Mouse (Mus musculus): ENCODE results near the gene Ppp1r14b.

The Ppp1r14b gene

DNA sequence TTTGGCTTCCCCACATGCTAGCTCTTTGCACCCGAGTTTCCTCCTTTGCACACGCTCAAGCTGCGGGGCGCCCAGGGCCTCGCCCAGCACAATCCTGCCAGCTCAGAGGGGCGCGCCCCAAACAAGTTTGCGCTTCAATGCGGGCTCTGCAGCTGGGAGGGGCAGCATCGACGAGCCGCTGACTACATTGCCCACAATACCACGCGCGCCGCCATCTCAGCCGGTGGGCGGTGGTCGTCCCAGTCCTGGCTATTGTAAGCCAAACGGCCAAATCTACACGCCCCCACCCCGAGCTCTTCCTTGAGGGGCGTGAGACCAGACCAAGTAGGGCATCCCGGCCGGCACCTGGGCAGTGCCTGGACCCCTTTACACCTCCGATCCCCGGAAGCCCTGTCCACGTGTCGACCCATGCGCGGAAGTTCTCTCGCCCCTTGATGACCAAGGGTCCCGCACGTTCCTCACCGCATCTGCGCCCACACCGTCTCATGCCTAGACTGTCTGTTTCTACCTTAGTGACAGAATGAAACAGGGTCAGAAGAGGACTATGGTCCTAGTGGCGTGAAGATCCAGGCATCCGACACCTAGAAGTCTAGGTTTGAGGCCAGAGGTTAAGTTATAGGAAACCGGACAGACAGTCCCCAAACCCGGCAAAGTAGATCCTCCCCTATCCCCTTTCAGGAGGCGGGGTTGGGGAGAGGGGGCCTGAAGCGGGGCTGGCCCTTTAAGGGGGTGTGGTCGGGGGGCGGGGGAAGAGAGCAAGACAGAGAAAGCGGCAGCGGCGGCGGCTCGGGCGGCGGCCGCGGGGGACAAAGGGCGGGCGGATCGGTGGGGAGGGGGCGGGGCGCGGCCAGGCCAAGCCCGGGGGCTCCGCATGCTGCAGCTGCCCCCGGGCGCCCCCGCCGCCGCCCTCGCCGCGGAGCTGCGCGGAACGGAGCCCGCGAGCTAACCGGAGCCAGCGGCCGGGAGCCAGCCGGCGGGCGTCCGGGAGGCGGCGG, at the start of gene Ppp1r14b:
Gene Ppp1r14b, plus strand, starts transcription at position 758 of the 995 bp plus-strand sequence.
- DNase-seq: peak; percentile 90

DNA sequence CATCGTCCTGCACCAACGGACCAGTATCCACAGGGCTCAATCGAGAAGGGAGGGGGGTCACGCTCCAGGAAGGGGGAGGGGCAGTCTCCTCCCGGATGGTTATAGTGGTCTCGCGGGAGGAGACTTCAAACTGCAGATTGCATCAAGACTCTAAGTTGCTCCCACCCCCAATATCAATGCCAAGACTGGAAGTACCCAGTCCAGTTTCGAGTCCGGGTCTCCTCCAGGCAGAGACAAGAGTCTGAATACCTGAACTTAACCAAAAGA, 49.5 kb upstream of the Ppp1r14b start, which contains the start of gene Catsperz:
Gene Catsperz, minus strand, starts transcription at position 74 of the 267 bp plus-strand sequence.
- no peak for DNase-seq

DNA sequence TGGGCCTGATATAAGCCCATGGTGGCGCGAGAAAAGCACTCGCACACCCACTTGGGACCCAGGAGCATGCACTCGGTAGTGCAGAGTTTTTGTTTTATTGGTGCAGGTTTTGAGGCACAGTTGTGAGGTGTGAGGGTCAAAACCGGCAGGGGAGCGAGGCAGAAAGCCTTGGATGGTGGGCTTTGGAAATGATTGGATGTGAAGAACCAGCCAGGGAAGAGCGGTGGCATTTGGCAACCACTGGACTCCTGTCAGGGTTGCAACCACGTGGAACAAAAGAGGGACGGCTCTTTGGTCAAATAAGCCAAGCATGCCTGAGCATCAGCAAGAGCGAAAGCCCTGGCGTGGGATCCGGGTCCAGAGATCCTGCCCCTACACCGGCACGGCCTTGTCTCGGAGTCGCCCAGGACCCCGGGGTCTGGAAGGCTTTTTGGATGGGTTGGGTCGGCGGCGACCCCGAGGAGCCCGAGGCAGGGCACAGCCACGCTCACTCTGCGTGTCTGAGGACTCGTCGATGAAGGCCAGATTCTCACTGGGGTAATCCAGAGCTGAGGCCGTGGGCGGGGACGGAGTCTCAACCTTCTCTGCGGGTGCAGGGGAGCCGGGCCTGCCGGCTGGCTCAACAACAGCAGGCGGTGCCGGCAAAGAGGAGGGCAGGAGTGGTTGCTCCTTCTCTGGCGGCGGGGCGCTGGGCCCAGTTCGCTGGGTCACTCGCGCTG, 49.0 kb upstream of the Ppp1r14b start:
- DNase-seq: no peak

DNA sequence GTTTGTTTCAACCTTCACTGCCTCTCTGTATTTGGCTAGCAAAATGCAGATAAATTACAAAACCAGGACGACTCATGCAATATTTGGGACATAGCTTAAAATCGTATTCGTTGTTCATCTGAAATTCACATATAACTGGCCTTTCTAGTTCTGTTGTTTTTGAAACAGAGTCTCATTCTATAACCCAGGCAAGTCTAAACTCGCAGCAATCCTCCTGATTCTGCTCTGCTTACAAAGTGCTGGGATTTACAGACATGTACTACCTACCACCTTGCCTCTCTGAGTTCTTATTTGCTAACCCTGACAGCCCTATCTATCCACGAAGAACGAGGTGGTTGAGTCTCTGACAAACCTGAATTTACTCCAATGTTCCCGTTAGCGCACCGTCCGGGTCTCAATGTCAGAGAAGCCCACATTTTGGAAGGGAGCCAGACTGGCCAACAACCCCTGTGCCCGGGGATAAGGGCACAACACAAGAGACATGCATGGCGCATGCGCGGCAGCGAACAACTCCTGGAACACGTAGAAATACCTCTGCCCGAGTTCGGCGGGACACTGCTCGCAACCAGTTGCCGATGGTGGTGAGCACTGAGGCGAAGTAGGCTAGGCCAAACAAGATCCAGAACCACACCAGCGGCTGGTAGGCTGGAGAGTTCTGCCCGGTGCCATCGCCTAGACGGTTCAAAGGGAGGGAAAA, 48.1 kb upstream of the Ppp1r14b start:
- DNase-seq: peak; percentile 37

DNA sequence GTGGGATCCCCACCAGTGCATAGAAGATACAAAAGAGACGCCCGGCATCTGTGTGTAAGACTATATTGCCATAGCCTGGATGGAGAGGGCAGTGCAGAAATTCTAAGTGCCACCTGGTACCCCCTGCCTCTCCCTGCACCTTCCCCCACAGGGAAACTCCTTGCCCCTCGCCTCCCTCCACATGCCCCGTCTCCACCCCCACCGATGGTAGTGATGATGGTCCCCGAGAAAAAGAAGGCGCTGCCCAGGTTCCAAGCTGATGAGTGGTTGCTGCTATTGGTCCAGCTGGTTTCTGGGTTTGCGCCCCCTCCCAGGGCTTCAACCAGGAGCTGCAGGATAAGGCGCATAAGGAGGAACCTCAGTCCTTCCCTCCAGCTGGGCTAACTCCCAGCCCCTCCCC, 46.7 kb upstream of the Ppp1r14b start:
- no peak for DNase-seq

DNA sequence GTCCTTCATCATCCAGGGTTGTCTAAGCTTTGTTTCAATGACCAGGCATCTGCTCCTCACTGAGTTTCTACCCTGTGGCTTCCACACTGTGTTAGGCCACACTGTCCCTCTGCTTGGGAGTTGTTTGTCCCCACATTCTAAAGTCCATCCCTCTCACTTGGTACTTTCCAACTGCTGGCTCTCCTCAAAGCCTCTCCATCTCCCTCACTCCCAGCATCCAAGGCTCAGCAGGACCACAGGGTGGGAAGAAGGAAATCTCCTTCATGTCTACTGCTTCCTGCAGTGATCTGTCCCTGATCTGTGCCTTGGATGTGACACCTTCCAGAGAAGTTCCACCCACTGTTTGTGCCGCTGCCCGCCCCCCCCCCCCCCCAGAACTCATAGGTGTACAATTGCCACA, 43.8 kb upstream of the Ppp1r14b start:
- DNase-seq: no peak

DNA sequence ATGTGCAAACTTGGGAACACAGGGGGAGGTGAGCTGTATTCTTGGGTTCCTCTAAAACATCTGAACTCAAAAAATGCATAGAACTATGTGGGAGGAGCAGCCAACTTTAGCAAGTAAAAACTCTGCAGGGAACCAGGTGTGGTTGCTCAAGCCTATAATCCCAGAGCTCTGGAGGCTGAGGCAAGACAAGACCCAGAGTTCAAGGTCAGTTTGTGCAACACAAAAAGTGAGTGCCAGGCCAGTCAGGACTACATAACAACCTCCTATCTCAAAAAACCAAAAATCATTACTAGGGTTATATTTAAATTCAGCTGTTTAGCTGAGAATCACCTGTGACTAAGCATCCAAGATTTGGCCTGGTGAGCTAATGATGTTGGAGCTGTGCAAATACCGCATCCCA, 42.8 kb upstream of the Ppp1r14b start:
- no peak for DNase-seq

DNA sequence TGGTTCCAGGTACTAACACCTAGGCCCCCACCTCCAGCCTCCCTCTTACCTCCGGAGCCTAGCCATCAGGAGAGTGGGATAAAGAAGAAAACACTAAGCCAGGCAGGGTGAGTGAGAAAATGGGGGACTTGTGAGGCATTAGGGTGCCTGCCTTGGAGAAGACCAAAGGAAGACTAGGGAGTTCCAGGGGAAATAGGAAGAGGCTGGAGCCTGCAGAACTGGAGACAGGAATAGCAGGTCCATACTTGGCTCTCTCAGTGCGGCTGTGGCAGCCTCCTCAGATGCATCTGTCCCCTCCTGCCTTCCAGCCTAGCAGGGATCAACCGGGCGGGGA, 41.7 kb upstream of the Ppp1r14b start:
- no peak for DNase-seq

DNA sequence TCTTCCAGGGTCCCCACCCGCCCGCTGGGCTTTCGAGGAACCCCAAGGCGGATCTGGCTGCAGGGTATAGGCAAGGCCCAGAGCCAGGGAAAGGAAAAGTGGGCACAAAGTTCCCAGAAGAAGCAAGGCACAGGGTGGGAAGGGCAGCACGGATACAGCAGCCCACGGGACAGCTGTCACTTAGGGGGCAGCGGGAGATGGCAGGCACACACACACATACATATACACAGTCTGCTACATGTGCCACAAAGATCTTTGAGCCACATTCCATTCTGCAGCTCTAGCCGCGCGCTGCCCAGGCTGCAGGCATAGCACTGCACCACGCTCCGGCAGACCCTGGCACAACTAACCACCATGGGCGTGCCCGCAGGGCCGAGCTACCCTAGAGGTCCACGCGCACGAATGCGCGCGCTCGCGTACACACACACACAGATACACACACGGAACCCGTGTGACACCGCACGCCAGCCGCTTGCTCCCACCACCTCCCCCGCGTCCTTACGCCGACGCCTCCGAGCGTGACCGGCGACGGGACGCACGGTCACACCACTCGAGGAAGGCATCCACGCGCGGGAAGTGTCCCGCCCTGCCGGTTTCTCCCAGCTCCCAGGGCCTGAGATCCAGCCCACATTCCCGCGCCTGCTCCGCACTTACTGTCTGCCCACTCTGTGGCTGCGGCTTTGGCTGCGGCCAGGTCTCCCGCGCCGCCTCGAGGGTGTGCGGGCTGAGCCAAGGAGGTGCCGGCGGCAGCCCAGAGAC, 41.2 kb upstream of the Ppp1r14b start:
- DNase-seq: no peak

DNA sequence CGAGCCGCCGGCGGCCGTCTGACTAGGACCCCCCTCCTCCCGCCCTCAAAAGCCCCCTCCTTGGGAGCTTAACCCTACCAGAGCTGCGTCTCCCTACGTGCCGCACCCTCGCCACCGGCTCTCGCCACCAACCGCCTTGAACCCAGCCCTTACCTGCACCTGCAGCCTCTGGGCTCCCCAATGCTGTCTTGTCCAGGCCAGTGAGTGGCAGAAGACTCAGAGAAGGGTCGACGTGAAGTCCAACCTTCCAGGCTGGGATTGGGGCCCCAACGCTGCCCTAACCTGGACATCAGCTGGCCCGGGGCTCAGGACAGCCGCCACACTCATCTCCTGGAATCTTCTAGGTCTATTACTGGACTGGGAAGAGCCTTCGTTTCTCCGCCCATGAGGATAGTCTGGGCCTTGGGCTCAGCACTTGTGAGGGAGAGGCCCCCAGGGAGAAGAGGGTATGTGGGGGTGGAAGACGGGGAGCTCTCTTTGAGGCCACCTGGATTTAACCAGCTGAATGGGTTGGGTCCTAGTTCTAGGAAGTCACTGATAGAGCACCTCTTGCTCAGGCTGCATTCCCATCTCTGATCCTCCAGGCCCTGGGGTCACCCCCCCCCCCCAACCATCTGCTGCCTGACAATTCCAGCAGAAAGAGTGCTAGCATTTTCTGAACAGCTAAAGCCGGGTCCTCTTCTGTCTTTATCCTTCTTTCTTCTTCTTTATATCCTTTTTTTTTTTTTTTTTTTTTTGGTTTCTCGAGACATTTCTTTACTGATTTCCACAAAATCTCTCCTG, 40.4 kb upstream of the Ppp1r14b start, which contains the start of gene Kcnk4:
Gene Kcnk4, minus strand, starts transcription at position 321 of the 783 bp plus-strand sequence.
- DNase-seq: no peak

DNA sequence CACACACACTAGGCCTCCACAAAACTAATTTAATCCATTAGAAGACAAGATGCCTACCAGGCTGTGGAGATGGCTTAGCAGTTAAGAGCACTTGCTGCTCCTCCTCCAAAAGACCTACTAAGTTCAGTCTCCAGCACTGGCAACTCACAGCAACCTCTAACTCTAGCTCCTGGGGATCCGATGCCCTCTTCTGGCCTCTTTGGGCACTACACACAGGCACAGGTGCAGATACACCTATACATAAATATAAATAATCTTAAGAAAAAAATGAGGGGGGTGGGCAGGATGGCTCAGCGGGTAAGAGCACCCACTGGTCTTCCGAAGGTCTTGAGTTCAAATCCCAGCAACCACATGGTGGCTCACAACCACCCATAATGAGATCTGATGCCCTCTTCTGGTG, 38.5 kb upstream of the Ppp1r14b start:
- DNase-seq: peak; percentile 66

DNA sequence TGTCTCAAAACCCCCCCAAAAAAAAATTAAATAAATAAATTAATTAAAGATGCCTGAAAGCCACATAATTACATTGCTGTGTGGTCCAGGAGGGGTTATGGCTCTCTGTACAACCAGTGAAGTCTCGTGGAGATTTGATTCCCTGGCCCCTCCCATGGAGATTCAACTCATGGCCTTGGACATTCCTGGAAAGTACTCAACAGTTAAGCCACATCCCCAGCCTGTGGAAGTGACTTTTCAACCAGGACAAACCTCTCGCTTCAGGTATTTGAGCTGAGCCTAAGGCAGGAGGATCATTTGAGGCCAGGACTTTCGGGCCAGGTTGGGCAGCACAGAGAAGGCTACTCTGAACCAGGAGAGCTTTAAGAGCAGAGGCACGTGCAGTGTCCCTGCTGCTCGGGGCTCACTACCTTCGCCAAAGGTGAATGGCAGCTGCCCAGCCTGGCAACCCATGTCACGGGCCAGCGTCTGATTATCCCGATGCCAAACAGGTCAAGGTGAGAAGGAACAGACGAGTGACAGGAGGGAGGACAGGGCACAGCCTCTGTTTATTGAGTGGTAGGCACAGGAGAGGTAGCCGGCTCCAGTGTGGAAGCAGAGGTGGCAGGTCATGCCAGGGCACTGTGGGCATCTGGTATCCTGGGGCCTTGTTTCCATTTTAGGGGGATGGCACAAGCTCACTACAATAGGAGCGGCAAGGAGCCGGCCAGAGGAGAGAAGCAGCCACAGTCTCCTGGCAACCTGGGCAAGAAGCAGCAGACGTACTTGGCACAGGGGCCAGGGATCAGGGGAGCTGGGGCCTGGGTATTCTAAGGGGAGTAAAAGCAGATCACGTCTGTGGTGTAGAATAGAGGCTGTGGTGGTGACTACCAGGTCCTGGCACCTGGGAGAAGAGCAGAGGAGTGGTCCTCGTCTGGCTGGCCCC, 37.0 kb upstream of the Ppp1r14b start:
- no peak for DNase-seq

DNA sequence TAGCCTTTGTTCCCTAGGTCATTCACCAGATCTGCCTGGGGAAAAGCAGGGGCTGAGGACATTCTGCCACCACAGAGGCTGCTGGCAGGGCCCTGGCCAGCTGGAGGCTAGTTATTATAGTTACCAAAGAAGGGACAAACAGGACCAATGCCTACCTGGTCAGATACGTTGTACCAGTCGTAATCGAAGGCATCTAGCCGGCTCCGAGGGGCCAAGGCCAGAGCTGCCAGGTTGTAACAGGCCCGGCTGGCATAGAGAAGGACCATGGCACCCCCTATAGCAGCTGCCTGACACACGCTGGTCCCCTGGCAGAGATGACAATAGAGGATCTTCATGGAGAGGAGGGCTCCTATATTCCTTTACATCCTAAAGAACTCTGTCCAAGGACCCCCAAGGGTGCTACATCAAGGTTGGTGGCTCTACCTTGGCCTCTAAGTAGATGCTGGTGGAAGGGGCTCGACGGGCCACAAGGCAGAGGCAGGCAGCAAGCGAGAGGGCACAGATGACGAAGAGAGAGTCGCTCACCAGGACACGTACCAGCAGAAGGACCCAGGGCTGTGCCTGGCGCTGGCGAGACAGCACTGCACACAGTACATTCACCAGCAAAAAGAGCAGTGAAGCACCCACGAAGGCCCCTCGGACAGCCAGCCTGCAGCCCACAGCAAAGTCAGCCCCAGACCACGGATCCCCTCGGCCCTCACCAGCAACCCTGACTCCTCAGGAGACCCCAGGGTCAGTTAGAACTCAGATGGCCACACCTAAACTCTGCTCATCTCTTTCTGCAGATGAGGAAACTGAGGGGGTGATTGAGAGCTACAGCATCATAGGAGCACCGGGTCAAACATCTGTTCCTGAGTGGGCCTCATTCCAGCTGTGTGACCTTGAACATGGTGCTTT, 35.4 kb upstream of the Ppp1r14b start:
- DNase-seq: no peak

DNA sequence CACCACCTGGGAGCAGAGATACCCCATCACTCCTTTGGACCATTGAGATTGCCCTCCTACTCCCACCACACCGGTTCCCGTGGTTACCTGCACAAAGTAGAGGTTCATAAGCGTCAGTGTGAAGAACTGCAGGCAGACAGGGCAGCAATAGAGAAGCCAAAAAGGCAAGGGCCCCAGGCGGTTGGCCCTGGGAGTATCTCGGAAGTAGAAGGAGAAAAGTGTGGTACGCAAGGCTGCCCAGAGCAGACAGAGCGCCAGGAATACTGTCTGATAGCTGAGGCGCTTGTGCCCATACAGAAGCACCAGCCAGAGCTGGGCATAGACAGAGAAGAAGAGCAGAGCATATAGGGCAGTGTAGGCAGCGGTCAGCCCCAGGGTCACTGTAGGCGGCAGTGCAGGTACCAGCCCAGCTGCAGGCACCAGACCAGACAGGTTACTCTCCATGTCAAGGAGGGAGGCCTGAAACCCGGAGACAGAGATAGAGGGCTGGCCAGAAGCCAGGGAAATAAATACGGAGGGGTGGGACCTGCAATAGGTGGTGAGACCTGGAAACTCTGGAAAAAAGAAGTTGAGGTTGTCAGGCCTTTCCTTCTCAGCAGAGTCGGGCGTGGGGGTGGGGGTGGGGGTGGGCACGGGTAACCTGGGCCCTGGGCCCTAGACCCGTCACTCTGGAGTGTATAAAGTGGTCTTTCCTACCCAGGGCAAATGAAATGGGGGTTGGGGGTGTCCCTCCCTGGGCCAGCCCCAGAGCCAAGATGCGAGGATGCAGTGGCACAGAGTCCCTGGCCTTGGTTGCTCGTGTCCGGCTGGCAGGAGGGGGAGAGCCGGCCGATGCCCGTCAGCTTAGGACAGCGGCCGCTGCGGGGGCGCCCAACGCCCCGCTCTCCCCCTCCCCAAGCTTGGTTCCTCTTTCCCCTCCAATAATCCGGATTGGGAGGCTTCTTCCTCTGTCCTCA, 34.1 kb upstream of the Ppp1r14b start:
- no peak for DNase-seq

DNA sequence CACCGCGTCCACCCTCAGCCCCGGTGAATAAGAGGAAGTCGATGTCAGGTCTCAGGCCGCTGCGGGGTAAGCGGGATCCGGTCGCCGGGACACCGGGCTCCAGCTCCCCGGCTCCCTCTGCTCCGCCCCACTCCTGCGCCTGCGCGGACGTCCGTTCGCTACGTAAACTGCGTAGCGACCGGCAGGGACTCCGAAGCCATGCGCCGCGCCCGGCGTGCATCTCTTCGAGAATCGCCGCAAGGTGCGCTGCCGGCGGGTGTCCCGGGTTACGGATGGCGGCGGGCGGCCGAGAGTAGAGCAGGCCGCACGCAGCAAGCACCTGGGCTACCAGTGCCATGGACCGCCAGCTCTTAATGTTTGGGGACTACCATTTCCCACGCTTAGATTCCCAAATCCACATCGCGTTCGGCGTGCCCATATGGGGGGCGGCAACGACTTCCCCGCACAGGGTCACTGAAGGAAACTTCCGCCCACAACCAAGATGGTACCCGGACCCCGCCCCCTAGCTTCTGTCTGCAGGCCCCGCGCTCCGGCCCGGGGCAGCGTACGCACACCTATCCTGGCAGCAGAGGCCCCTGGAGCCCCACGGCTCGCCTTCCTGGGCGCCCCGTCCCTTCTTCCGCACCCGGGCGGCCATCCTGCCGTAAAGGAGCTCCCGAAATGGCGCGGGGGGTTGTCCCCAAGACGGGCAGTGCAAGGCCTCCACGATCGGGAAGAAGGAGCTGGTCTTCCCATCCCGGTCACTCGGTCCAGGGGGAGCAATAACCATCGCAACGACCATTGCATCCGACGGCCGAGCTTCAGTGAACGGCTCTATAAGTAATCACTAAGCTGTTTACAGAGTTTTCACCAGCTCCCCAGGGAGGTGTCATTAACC, 33.2 kb upstream of the Ppp1r14b start, which contains the start of gene Bad:
Gene Bad, plus strand, starts transcription at position 490 of the 877 bp plus-strand sequence.
- peak; percentile 95 for DNase-seq

DNA sequence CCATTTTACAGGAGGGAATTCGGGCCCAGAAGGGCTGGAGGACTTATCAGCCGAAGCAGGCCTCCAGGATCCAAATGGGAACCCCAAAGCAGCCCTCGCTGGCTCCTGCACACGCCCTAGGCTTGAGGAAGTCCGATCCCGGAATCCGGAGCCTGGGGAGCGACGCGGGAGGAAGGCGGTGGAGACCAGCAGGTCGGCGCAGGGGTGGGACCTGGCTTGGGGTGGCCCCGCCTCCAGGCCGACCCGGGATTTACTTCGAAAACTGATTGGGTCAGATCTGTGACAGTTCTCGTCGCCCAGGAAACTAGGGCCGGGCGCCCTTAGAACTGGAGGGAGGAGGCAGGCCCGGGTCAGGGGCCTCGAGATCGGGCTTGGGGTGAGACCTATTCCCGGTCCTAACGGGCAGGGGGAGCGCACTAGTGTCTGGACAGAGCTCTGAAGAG, 32.5 kb upstream of the Ppp1r14b start, which contains the start of gene Gpr137:
Gene Gpr137, minus strand, starts transcription at position 232 of the 443 bp plus-strand sequence.
- DNase-seq: peak; percentile 96

DNA sequence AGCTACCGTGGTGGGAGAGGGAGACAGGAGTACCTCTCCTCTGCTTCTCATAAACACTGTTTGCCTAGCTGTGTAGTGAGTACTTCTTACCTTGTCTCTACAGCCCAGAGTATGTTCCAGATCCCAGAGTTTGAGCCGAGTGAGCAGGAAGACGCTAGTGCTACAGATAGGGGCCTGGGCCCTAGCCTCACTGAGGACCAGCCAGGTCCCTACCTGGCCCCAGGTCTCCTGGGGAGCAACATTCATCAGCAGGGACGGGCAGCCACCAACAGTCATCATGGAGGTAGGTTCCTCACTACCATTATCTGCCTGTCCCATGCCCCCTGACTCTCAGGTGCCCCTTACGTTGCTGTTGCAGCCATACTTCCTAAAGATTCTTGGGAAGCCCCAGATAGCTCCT, 32.0 kb upstream of the Ppp1r14b start:
- peak; percentile 22 for DNase-seq
